Mouse (Mus musculus) CD8-positive naive resting alpha-beta T cell, adult 2 months (primary cell): Measurements from ENCODE around the gene Kifc1.

Experiments
- DNase-seq, 2 experiments: peaks; one replicate each; pipeline ENCODE4 v3.0.0; 2022; ENCODE audit warnings: low read depth in 2 of 2, low spot score in 2 of 2

Kifc1 gene

DNA sequence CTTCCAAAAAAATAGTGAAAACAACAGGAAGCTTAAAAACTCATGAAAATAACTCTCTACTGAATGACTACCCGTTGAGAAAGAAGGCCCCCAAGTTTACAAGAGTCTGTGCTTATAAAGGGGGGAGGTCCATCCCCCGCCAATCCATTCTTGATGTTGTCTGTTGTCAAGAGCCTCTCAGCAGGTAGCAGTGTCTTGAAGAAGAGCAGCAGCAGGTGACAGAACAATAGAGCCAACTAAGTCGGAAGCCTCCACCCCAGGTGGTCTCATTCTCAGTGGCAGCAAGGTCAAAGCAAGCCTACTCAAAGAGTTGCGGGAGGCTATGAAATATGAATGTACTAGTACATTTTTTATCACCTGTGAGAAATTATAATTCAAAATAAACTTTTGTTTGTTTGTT, 32.6 kb downstream of the Kifc1 start:
- DNase-seq, result no peak

DNA sequence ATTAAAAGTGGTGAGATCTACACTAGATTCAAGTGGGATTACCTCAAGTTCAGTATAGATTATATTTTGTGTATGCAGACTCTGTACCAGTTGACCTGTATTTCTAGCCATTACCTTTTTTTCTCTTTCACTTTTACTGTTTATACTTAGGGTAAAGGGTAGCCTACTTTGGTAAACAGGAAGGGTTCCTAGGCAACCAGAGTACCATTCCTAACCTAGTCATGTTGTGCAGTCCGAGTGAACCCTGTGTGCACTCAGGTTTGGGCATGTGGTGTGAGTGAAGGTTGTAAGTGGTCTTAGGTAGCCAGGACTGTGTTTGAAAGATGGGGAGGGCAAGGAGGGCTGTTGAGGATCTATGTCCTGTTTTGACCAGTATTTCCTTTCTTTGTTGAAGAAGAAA, 39.1 kb downstream of the Kifc1 start:
- no peak for DNase-seq

DNA sequence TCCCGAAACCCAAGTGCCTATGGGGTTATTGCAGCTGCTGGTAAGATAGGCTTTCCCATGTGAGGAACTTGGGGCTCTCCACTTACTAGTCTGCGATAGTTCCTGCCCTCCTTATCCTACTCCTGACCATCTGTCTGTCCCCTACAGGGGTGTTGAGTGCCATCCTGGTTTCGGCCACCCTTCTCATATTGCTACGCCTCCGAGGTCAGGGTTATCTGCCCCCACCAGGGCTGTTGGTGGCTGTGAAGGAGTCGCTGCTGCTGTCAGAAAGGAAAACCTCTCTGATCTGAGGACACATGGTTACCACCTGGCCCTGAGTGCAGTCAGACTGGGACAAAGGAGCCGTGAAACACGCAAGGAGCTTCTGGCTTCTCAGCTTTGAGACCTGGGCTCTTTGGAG, 42.3 kb downstream of the Kifc1 start:
- no peak for DNase-seq

DNA sequence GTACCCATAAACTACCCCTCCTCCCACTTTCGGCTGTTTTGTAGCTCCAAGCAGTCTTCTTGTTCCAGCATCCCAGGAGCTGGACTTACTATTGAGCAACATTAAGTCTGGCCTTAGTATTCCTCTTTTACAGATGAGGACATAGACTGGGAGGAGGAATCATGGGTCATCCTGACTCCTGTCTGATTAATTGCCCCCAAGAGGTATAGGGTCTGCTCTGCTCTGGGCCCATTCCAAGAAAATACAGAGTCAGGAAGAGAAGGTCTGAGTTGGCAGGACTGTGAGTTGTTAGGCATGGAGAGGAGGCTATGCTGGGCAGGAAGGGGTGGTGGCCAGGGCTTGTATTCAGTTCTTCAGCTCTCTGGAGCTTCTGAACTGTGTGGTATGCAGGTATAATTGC, 46.3 kb downstream of the Kifc1 start:
- DNase-seq, result no peak

DNA sequence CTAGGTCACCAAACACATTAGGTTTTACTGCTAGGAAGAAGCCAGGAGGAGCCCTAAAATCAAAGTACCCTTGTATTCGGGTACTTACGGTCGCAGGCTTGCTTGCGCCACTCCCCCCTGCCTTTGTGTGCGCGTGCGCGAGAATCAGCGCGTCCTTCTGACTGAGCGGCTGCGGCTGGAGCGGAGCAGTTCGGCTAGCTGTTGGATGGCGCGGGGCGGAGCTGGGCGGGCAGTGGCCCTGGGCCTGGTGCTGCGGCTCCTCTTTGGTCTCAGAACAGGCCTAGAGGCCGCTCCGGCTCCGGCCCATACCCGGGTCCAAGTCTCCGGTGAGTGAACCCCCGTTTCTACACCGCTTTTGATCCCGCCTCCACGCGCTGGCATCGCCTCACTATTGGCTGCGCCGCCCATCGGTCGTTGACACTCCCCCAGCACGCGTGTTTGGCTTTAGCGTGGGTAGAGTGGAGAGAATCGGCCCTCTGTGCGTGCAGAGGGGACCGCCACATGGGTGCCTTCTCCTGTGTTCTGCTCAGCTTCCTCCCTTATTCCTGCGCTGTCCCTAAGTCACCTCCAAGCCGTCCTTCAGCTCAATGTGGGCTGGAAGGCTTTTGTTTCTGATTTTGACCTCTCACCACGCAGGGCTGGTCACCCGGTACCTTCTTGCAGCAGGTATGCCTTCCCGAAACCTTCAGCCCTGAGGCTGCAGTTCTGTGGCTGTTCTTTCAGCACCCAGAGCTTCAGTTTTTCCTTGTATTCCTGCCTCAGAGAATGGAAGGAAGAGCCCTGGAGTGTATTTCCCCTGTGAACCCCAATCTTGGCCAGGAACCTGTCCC, 47.3 kb downstream of the Kifc1 start, which contains the start of gene Cd320:
Gene Cd320, plus strand, starts transcription at position 126 of the 830 bp plus-strand sequence.
- DNase-seq, result peak; percentile 82 to 90

DNA sequence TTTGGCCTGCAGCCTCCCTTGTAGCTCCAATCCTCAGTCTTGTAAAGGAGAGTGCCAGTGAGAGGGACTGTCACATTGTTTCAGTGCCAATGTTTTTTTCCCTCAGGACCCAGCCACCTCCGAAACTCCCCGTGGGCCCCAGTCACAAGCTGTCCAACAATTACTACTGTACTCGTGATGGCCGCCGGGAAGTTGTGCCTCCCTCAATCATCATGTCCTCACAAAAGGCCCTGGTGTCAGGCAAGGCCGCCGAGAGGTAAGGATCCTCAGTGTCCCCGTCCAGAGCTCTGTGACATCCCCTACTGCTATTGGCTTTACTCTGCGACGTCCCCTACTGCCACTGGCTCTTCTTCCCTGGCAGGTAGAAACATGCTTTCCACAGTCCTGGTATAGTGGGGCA, 60.9 kb downstream of the Kifc1 start:
- DNase-seq, result no peak

DNA sequence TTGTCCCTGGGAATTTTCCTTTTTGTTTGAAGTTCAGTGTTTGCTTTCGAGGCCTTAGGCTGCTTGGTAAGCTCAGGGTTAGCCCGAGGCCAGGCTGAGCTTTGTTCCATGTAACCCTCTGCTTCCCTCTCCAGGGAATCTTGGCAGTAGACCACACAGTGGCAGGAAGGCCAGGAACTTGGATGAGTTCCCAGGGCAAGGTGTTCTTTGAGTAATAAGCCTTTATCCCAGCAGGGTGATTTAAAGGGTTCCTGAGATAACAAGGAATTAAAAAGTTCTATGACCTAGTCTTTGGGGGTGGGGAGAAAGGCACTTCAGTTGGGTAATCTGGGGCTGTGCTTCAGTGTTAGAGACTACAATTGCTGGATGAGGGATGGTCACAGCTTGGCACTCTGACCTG, 61.6 kb downstream of the Kifc1 start:
- DNase-seq, result no peak

DNA sequence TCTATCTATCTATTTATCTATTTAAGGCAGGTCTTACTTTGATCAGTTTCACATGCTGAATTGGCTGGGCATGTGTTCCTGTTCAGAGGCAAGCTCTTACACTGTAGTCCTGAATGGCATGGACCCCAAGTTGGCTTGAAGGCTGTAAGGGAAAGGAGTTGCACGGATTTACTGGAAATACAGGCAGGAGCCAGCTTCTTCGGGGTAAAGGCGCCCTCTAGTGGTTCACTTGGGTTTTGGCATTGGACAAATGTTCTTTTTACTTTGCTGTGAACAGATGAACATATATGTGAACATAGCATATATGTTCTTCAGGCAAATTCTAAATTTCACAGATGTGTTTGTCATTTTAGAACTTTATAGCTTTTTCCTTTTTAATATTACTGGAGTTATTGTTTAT, 63.6 kb downstream of the Kifc1 start:
- DNase-seq, result peak; percentile 61 to 69
